Mouse (Mus musculus) CH12.LX (cell line): ENCODE data around the gene Akap9.

Experiments
- BHLHE40 ChIP-seq: IDR thresholded peaks from 2 replicates; pipeline ENCODE4 v1.6.1; 2011; ENCODE audit warnings: mild to moderate bottlenecking, low read depth, low read length, improper control_type of control experiment
- CTCF ChIP-seq, 2 experiments: IDR thresholded peaks in 1 of 2; conservative IDR thresholded peaks in 1 of 2; 2 replicates each; pipeline ENCODE4 v1.5.1; 2011 to 2012; ENCODE audit warnings: low read depth in 2 of 2, low read length in 2 of 2, improper control_type of control experiment in 1 of 2, inconsistent platforms in 1 of 2, mild to moderate bottlenecking in 1 of 2, moderate library complexity in 1 of 2
- HCFC1 ChIP-seq: IDR thresholded peaks from 2 replicates; pipeline ENCODE4 v1.6.1; 2012; ENCODE audit warnings: low read depth, mild to moderate bottlenecking, inconsistent platforms, low read length, improper control_type of control experiment
- JUN ChIP-seq: IDR thresholded peaks from 2 replicates; pipeline ENCODE4 v1.6.1; 2011; ENCODE audit warnings: low read depth, mild to moderate bottlenecking, low read length, improper control_type of control experiment, moderate library complexity; ENCODE audit not compliant: insufficient read depth
- JUND ChIP-seq: conservative IDR thresholded peaks from 2 replicates; pipeline ENCODE4 v1.6.1; 2011; ENCODE audit warnings: low read depth, low read length, improper control_type of control experiment
- MAX ChIP-seq: IDR thresholded peaks from 2 replicates; pipeline ENCODE4 v1.6.1; 2011; ENCODE audit warnings: low read length, improper control_type of control experiment
- MEF2A ChIP-seq: IDR thresholded peaks from 2 replicates; pipeline ENCODE4 v1.6.1; 2014; ENCODE audit warnings: low read depth, mild to moderate bottlenecking, inconsistent platforms, low read length, improper control_type of control experiment, borderline replicate concordance
- MXI1 ChIP-seq: IDR thresholded peaks from 2 replicates; pipeline ENCODE4 v1.6.1; 2011; ENCODE audit warnings: mild to moderate bottlenecking, low read depth, low read length, improper control_type of control experiment
- SIN3A ChIP-seq: IDR thresholded peaks from 2 replicates; pipeline ENCODE4 v1.6.1; 2012; ENCODE audit warnings: low read length, improper control_type of control experiment, inconsistent platforms
- TCF12 ChIP-seq: IDR thresholded peaks from 2 replicates; pipeline ENCODE4 v1.6.1; 2014; ENCODE audit warnings: low read depth, mild to moderate bottlenecking, inconsistent platforms, low read length, improper control_type of control experiment
- USF1 ChIP-seq: IDR thresholded peaks from 2 replicates; pipeline ENCODE4 v1.6.1; 2014; ENCODE audit warnings: low read depth, mild to moderate bottlenecking, inconsistent platforms, low read length, improper control_type of control experiment
- ZNF384 ChIP-seq: IDR thresholded peaks from 2 replicates; pipeline ENCODE4 v1.6.1; 2012; ENCODE audit warnings: low read depth, low read length, improper control_type of control experiment, inconsistent platforms

GRCm38 (mm10) chr5:4103626-4104340, 175.9 kb downstream of the Akap9 start:
- TF ChIP-seq TCF12 (no peak), MEF2A (no peak), MAX (no peak), ZNF384 (no peak), CTCF (conservative IDR thresholded peaks at IDR 0.05 in 1 of 2, IDR thresholded peaks at IDR 0.05 in 1 of 2; ENCODE audit: low read depth in 2 of 2, low read length in 2 of 2) (no peak), BHLHE40 (no peak), JUN (no peak), MXI1 (no peak), USF1 (no peak), HCFC1 (no peak), SIN3A (no peak), JUND (no peak)
